ENCODE assay signal across 11 mouse cellular contexts in the genomic region with DNA sequence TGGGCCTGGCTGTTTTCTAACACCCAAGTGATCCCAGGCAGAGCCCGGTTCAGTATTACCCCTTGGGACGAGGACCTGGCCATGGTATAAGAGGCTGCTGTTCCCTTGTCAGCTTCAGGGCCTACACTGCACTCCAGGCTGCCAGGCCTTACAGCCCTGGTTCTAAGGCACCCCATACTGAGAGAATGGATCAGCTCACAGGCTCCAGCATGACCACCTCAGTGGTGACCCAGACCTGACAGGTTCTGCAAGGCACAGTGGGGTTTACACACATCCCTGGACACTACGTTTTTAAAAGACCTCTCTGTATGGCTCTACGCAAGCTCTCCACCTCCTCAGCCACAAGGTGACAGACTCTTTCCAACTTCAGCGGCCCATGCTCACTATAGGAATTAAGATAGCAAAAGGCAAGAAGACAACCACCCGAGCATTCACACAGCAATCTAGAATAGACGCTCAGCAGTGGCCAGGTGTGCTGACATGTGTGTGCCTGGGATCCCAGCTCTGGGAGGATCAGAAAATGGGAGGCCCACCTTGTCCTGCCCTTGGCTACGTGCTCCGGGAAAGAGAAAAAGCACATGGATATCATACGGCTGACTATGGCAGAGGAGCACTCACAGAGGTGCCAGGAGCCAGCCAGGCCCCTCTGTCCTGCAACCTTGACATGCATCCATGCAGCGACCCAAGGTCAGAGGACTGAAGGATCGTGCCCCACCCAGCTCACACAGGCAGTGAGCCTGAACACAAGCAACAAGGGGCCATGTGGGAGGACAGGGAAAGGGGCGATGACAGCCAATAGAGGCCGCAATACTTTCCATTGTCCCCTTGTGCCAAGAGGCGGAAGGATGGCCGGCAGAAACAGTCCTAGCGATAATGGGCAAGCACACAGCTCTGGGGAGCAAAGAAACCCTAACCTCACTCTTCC. TPM values are rescaled to one million over a fixed set of nuclear protein-coding genes. Genes with fewer than 3 reads are reported as not detected.
DNase-seq lines count a peak whose midpoint lies in the region; ATAC-seq and TF ChIP-seq lines count a peak whose summit lies in the region.
"Had no signal": no experiment of that assay in that cellular context is flagged by ENCODE, and none has a peak within 500 bp of the region (broad histone marks: within the 10 kb centered on the region; RNA-seq: fewer than 3 reads in every experiment).

No protein-coding gene starts in this region.

- no peak for ATAC-seq in hindbrain, embryonic 16.5 days

- no peak overlapping the region for H3K4me2 ChIP-seq in hindbrain, embryonic 16.5 days (ENCODE audit: low read length)
- H3K4me2 ChIP-seq: embryonic facial prominence, embryonic 12.5 days had no signal

- 74% methylated on average over 17 of the region's 17 CpGs for WGBS in hindbrain, embryonic 10.5 days
- WGBS in hindbrain, embryonic 16.5 days: 70% methylated on average over 17 of the region's 17 CpGs
- 56% methylated on average over 17 of the region's 17 CpGs for WGBS in olfactory bulb, adult 2 months

- H3K27me3 ChIP-seq in hindbrain, embryonic 10.5 days (ENCODE audit: insufficient read depth, poor library complexity, severe bottlenecking): no peaks in the 10 kb centered on the region
- no peaks in the 10 kb centered on the region for H3K27me3 ChIP-seq in hindbrain, embryonic 16.5 days (replicated peaks; ENCODE audit: control insufficient read depth, insufficient read depth, low read length)
- H3K27me3 ChIP-seq: embryonic facial prominence, embryonic 12.5 days had no signal

- peaks cover 90% of the 10 kb centered on the region for H3K4me1 ChIP-seq in hindbrain, embryonic 10.5 days (replicated peaks)
- peaks cover 48% of the 10 kb centered on the region for H3K4me1 ChIP-seq in hindbrain, embryonic 16.5 days (ENCODE audit: control insufficient read depth, insufficient read depth, low read depth, low read length)
- peaks cover 79% of the 10 kb centered on the region for H3K4me1 ChIP-seq in olfactory bulb, adult 2 months (ENCODE audit: control insufficient read depth, insufficient read depth, low read length)

- TF ChIP-seq POLR2A in olfactory bulb, adult 2 months (IDR thresholded peaks at IDR 0.05; ENCODE audit: insufficient read depth, low read depth, low read length): no peak

- H3K4me3 ChIP-seq in hindbrain, embryonic 10.5 days: no peak overlapping the region
- no peak overlapping the region for H3K4me3 ChIP-seq in hindbrain, embryonic 16.5 days (ENCODE audit: low read length)
- H3K4me3 ChIP-seq in olfactory bulb, adult 2 months (ENCODE audit: insufficient read depth, low read depth, low read length): no peak overlapping the region
- H3K4me3 ChIP-seq: embryonic facial prominence, embryonic 12.5 days had no signal

- TF ChIP-seq CTCF in olfactory bulb, adult 2 months (IDR thresholded peaks at IDR 0.05; ENCODE audit: insufficient read depth, low read depth, low read length): no peak

- peak; percentile 3 for DNase-seq in hindbrain, embryonic 10.5 days (ENCODE audit: low spot score)
- peak; percentile 5 for DNase-seq in thymus, postnatal 4 days
- no peak for DNase-seq in thymus, postnatal 25 days
- peak; percentile 59 for DNase-seq in heart, postnatal 4 days
- DNase-seq in left cerebral cortex, adult 8-10 months (ENCODE audit: low spot score in 2 of 2): no peak
- no peak for DNase-seq in embryo, embryonic 9.5 days (ENCODE audit: extremely low spot score)

- H3K36me3 ChIP-seq in hindbrain, embryonic 10.5 days: peaks cover 49% of the 10 kb centered on the region
- H3K36me3 ChIP-seq in hindbrain, embryonic 16.5 days (ENCODE audit: control insufficient read depth, insufficient read depth, low read length): peaks cover 2% of the 10 kb centered on the region; the same call in 1 of the 2 replicates

- 0 out of 2 replicates have a peak overlapping the region, but pooled peaks have one; percentile 9 for H3K27ac ChIP-seq in hindbrain, embryonic 10.5 days
- no peak overlapping the region for H3K27ac ChIP-seq in hindbrain, embryonic 16.5 days (ENCODE audit: low read depth, low read length)
- H3K27ac ChIP-seq in olfactory bulb, adult 2 months (ENCODE audit: insufficient read depth, low read depth, low read length): 0 out of 2 replicates have a peak overlapping the region, but pooled peaks have one; percentile 9
- H3K27ac ChIP-seq: embryonic facial prominence, embryonic 12.5 days had no signal

- no peaks in the 10 kb centered on the region for H3K9me3 ChIP-seq in hindbrain, embryonic 10.5 days
- H3K9me3 ChIP-seq in hindbrain, embryonic 16.5 days (ENCODE audit: control insufficient read depth, low read length): no peaks in the 10 kb centered on the region
- H3K9me3 ChIP-seq: embryonic facial prominence, embryonic 12.5 days; G1E had no signal

- H3K9ac ChIP-seq in hindbrain, embryonic 16.5 days (ENCODE audit: low read depth, low read length): no peak overlapping the region; the same call in 1 of the 2 replicates
- H3K9ac ChIP-seq: embryonic facial prominence, embryonic 12.5 days had no signal

RNA-seq across cellular contexts. Expression of a gene that starts 11.9 kb away (rescaled TPM):
- polyA plus RNA-seq in hindbrain, embryonic 10.5 days (2016; fragmentation: Nextera tagmentation; extraction: Ambion mirVana): 359 and 398 TPM in 2 replicates
- 339 and 367 TPM in 2 replicates for polyA plus RNA-seq in hindbrain, embryonic 16.5 days (2015; fragmentation: Nextera tagmentation; extraction: Ambion mirVana)
- 100 to 1,000 TPM; 517 to 525 TPM for total RNA-seq in heart, postnatal 4 days (2021)
- polyA plus RNA-seq in olfactory bulb, adult 2 months (2012; ENCODE audit: insufficient read depth, insufficient read length, low replicate concordance, missing spikeins): not detected in 2 replicates
- total RNA-seq in left cerebral cortex, adult 8-10 months (2022): 100 to 1,000 TPM; 115 to 152 (median 134) TPM

RNA-seq across cellular contexts. Expression of a gene that starts 29.4 kb away (rescaled TPM):
- 714 and 783 TPM in 2 replicates for polyA plus RNA-seq in hindbrain, embryonic 10.5 days (2016; fragmentation: Nextera tagmentation; extraction: Ambion mirVana)
- polyA plus RNA-seq in hindbrain, embryonic 16.5 days (2015; fragmentation: Nextera tagmentation; extraction: Ambion mirVana): 1,512 and 1,598 TPM in 2 replicates
- total RNA-seq in heart, postnatal 4 days (2021): 100 to 1,000 TPM; 162 to 169 TPM
- not detected in 2 replicates for polyA plus RNA-seq in olfactory bulb, adult 2 months (2012; ENCODE audit: insufficient read depth, insufficient read length, low replicate concordance, missing spikeins)
- total RNA-seq in left cerebral cortex, adult 8-10 months (2022): 100 to 1,000 TPM; 638 to 678 (median 672) TPM

RNA-seq across cellular contexts. Expression of a gene that starts 29.6 kb away (rescaled TPM):
- 71.9 and 84.2 TPM in 2 replicates for polyA plus RNA-seq in hindbrain, embryonic 10.5 days (2016; fragmentation: Nextera tagmentation; extraction: Ambion mirVana)
- 60.8 and 61.8 TPM in 2 replicates for polyA plus RNA-seq in hindbrain, embryonic 16.5 days (2015; fragmentation: Nextera tagmentation; extraction: Ambion mirVana)
- 10 to 100 TPM; 21.3 to 22.8 TPM for total RNA-seq in heart, postnatal 4 days (2021)
- not detected in 2 replicates for polyA plus RNA-seq in olfactory bulb, adult 2 months (2012; ENCODE audit: insufficient read depth, insufficient read length, low replicate concordance, missing spikeins)
- 10 to 100 TPM; 44.9 to 46.9 (median 45.6) TPM for total RNA-seq in left cerebral cortex, adult 8-10 months (2022)

RNA-seq across cellular contexts. Expression of a gene that starts 42.8 kb away (rescaled TPM):
- 0.10 and 0.16 TPM in 2 replicates for polyA plus RNA-seq in hindbrain, embryonic 10.5 days (2016; fragmentation: Nextera tagmentation; extraction: Ambion mirVana)
- polyA plus RNA-seq in hindbrain, embryonic 16.5 days (2015; fragmentation: Nextera tagmentation; extraction: Ambion mirVana): 0.06 TPM in 1 of 2 replicates, not detected in the other
- not detected for total RNA-seq in heart, postnatal 4 days (2021)
- not detected in 2 replicates for polyA plus RNA-seq in olfactory bulb, adult 2 months (2012; ENCODE audit: insufficient read depth, insufficient read length, low replicate concordance, missing spikeins)
- not detected for total RNA-seq in left cerebral cortex, adult 8-10 months (2022)
- total RNA-seq: left cerebral cortex, postnatal 14 days had no signal
- polyA plus RNA-seq: embryonic facial prominence, embryonic 12.5 days; G1E had no signal

Comparison
In these comparisons a context has a peak if more than half of its experiments do, and no peak if none do; other contexts are left out.
1. DNase-seq: peak in hindbrain, embryonic 10.5 days (single experiment), thymus, postnatal 4 days (single experiment) and heart, postnatal 4 days (single experiment); none in thymus, postnatal 25 days (single experiment), left cerebral cortex, adult 8-10 months (0 of 2) and embryo, embryonic 9.5 days (single experiment).
2. RNA of a gene that starts 11.9 kb away (polyA plus RNA-seq): 359 to 398 TPM in hindbrain, embryonic 10.5 days and 339 to 367 TPM in hindbrain, embryonic 16.5 days; not detected in olfactory bulb, adult 2 months; every median in the first group is over 100 times any median in the second.